Mouse (Mus musculus) intestine, embryonic 14.5 days (tissue): Measurements from ENCODE around the gene Nrap. TPM values are rescaled to one million over a fixed set of nuclear protein-coding genes. Genes with fewer than 3 reads are reported as not detected.

Experiments
- ATAC-seq: fragments of 200-750 bp; cut with Nextera tagmentation; replicated peaks from 2 replicates; pipeline ENCODE4 v1.8.0; 2017; ENCODE audit warnings: low read depth, moderate number of reproducible peaks, moderate TSS enrichment, moderate library complexity; ENCODE audit not compliant: low FRiP score, low TSS enrichment
- DNase-seq: peaks from one replicate; pipeline ENCODE4 v3.0.0-alpha.2; 2018; ENCODE audit warnings: low spot score
- H3K27ac ChIP-seq: fragments of 300-500 bp; sonication (generic); 2 replicates; pipeline ENCODE4 v1.5.1; 2014; ENCODE audit warnings: low read depth, mild to moderate bottlenecking, control low read depth
- H3K27me3 ChIP-seq: fragments of 300-500 bp; sonication (generic); replicated peaks from 2 replicates; pipeline ENCODE4 v1.6.1; 2014; ENCODE audit warnings: low read length, control low read depth; ENCODE audit not compliant: control insufficient read depth, insufficient read depth
- H3K36me3 ChIP-seq: fragments of 300-500 bp; sonication (generic); 2 replicates; pipeline ENCODE4 v1.6.1; 2014; ENCODE audit warnings: low read length, control low read depth; ENCODE audit not compliant: control insufficient read depth, insufficient read depth
- H3K4me1 ChIP-seq: fragments of 300-500 bp; sonication (generic); replicated peaks from 2 replicates; pipeline ENCODE4 v1.6.1; 2014; ENCODE audit warnings: low read length, control low read depth, mixed read lengths; ENCODE audit not compliant: control insufficient read depth, insufficient read depth
- H3K4me2 ChIP-seq: fragments of 300-500 bp; sonication (generic); 2 replicates; pipeline ENCODE4 v1.6.1; 2014; ENCODE audit warnings: low read length
- H3K4me3 ChIP-seq: fragments of 300-500 bp; sonication (generic); 2 replicates; pipeline ENCODE4 v1.5.1; 2014; ENCODE audit warnings: low read depth, low read length, control low read depth, mixed read lengths
- H3K9ac ChIP-seq: fragments of 300-500 bp; sonication (generic); 2 replicates; pipeline ENCODE4 v1.6.1; 2014; ENCODE audit warnings: mild to moderate bottlenecking, low read length
- H3K9me3 ChIP-seq: fragments of 300-500 bp; sonication (generic); 2 replicates; pipeline ENCODE4 v1.6.1; 2016; ENCODE audit warnings: low read length, control low read depth; ENCODE audit not compliant: control insufficient read depth
- WGBS: fragments of 180-500 bp; shearing (Covaris S2); extraction: QIAGEN DNeasy Blood & Tissue Kit; methylation state at CpG from one replicate; pipeline ENCODE4 v1.1.7; 2014; 5-methylcytosine and 5-hydroxymethylcytosine counted together
- polyA plus RNA-seq: library from polyadenylated mRNA; unstranded; fragments of >200 nt; fragmentation: Nextera tagmentation; extraction: Ambion mirVana; gene quantifications from 2 replicates; pipeline ENCODE4 v1.2.1, GENCODE M21; 2014

Nrap gene
- polyA plus RNA-seq, 1 experiment from 2014 or later, result 0.26 TPM

DNA sequence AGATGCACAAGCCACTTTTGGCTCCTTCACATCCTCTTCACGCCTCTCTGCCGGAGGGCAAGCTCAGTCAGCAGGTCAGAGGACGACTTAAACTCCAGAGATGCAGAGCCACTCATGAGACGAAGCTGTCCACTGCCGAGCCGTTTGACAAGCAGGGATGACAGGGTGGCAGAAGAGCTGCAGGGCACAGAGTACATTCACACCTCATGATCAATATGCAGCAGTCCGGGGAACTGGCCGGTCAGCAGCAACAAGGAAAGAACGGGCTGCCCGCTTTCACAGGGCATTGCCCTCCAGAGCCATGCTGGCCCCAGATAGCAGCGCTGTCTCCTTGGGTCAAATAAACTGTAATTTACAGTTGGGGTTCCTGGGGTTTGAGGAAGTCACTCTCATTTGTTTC is 111.5 kb downstream of the Nrap start:
- ATAC-seq, result no peak
- Histone ChIP-seq H3K9ac (no peak overlapping the region), H3K9me3 (no peaks in the 10 kb centered on the region), H3K4me2 (no peak overlapping the region), H3K27me3 (no peaks in the 10 kb centered on the region), H3K36me3 (no peaks in the 10 kb centered on the region), H3K27ac (no peak overlapping the region), H3K4me1 (no peaks in the 10 kb centered on the region), H3K4me3 (no peak overlapping the region)
- no peak for DNase-seq
- WGBS, result 79% methylated on average over 11 of the region's 11 CpGs

GRCm38 (mm10) chr19:56277951-56278350 is 111.9 kb downstream of the Nrap start:
- Histone ChIP-seq H3K9ac (no peak overlapping the region), H3K9me3 (no peaks in the 10 kb centered on the region), H3K36me3 (no peaks in the 10 kb centered on the region), H3K27ac (no peak overlapping the region), H3K4me2 (no peak overlapping the region), H3K27me3 (no peaks in the 10 kb centered on the region), H3K4me3 (no peak overlapping the region), H3K4me1 (no peaks in the 10 kb centered on the region)
- WGBS, result 65% methylated on average over 4 of the region's 4 CpGs
- DNase-seq (no peak), ATAC-seq (no peak)

- Histone ChIP-seq H3K9me3 (no peaks in the 10 kb centered on the region), H3K4me2 (no peak overlapping the region), H3K36me3 (no peaks in the 10 kb centered on the region), H3K4me1 (no peaks in the 10 kb centered on the region), H3K4me3 (no peak overlapping the region), H3K9ac (no peak overlapping the region), H3K27me3 (no peaks in the 10 kb centered on the region), H3K27ac (no peak overlapping the region)
- ATAC-seq (0 out of 2 replicates have a peak, but pooled peaks have one; percentile 15), DNase-seq (no peak)
- 43% methylated on average over 3 of the region's 3 CpGs for WGBS
Measured at GRCm38 (mm10) chr19:56277140-56277804, 112.6 kb downstream of the Nrap start.

GRCm38 (mm10) chr19:56272081-56272480 is 117.8 kb downstream of the Nrap start:
- no peak overlapping the region for H3K9ac ChIP-seq
- no peak overlapping the region for H3K4me3 ChIP-seq
- H3K4me1 ChIP-seq, result no peaks in the 10 kb centered on the region
- DNase-seq, result no peak
- no peak overlapping the region for H3K27ac ChIP-seq
- no peaks in the 10 kb centered on the region for H3K27me3 ChIP-seq
- WGBS, result 87% methylated on average over 8 of the region's 8 CpGs
- ATAC-seq, result no peak
- no peak overlapping the region for H3K4me2 ChIP-seq
- H3K9me3 ChIP-seq, result no peaks in the 10 kb centered on the region
- H3K36me3 ChIP-seq, result no peaks in the 10 kb centered on the region

Other genes starting within 250 kb of the Nrap start
- gene Habp2, start 102.9 kb downstream of the Nrap start, polyA plus RNA-seq, result 26.7 and 27.8 TPM in 2 replicates
- 27.1 and 30.9 TPM in 2 replicates for gene Casp7, start 7.1 kb upstream of the Nrap start, polyA plus RNA-seq
- 0.31 TPM in 2 replicates for gene Plekhs1, start 71.6 kb upstream of the Nrap start, polyA plus RNA-seq
- gene Dclre1a, start 158.2 kb upstream of the Nrap start, polyA plus RNA-seq, result 23.9 and 26.0 TPM in 2 replicates
- 18.0 and 20.1 TPM in 2 replicates for gene Nhlrc2, start 158.2 kb upstream of the Nrap start, polyA plus RNA-seq